Mouse (Mus musculus) hindbrain, embryonic 14.5 days (tissue): ENCODE data around the gene Mtmr14. TPM values are rescaled to one million over a fixed set of nuclear protein-coding genes. Genes with fewer than 3 reads are reported as not detected.

Source experiments
- ATAC-seq: fragments of 200-750 bp; cut with Nextera tagmentation; 2 replicates; pipeline ENCODE4 v1.8.0; 2017; ENCODE audit warnings: moderate number of reproducible peaks, mild to moderate bottlenecking, moderate TSS enrichment, moderate library complexity; ENCODE audit not compliant: low FRiP score
- DNase-seq: peaks from one replicate; pipeline ENCODE4 v3.0.0-alpha.2; 2015; ENCODE audit warnings: low spot score
- H3K27ac ChIP-seq: fragments of 300-500 bp; sonication (generic); 2 replicates; pipeline ENCODE4 v1.5.1; 2014; ENCODE audit warnings: mild to moderate bottlenecking, moderate library complexity
- H3K27me3 ChIP-seq: fragments of 300-500 bp; sonication (generic); 2 replicates; pipeline ENCODE4 v1.6.1; 2014; ENCODE audit warnings: mild to moderate bottlenecking, low read length, mixed read lengths; ENCODE audit not compliant: control insufficient read depth, insufficient read depth
- H3K36me3 ChIP-seq: fragments of 300-500 bp; sonication (generic); replicated peaks from 2 replicates; pipeline ENCODE4 v1.6.1; 2014; ENCODE audit not compliant: control insufficient read depth, insufficient read depth
- H3K4me1 ChIP-seq: fragments of 300-500 bp; sonication (generic); replicated peaks from 2 replicates; pipeline ENCODE4 v1.6.1; 2014; ENCODE audit warnings: antibody characterized with exemption, low read length, mixed read lengths; ENCODE audit not compliant: control insufficient read depth, insufficient read depth
- H3K4me2 ChIP-seq: fragments of 300-500 bp; sonication (generic); replicated peaks from 2 replicates; pipeline ENCODE4 v1.6.1; 2014; ENCODE audit warnings: mild to moderate bottlenecking, moderate library complexity
- H3K4me3 ChIP-seq: fragments of 300-500 bp; sonication (generic); replicated peaks from 2 replicates; pipeline ENCODE4 v1.5.1; 2014; ENCODE audit warnings: mild to moderate bottlenecking, low read length
- H3K9ac ChIP-seq: fragments of 300-500 bp; sonication (generic); 2 replicates; pipeline ENCODE4 v1.6.1; 2014
- H3K9me3 ChIP-seq: fragments of 300-500 bp; sonication (generic); 2 replicates; pipeline ENCODE4 v1.6.1; 2016; ENCODE audit warnings: low read length; ENCODE audit not compliant: control insufficient read depth
- WGBS: fragments of 180-500 bp; shearing (Covaris S2); extraction: QIAGEN DNeasy Blood & Tissue Kit; methylation state at CpG from one replicate; pipeline ENCODE4 v1.1.7; 2014; 5-methylcytosine and 5-hydroxymethylcytosine counted together
- polyA plus RNA-seq: library from polyadenylated mRNA; unstranded; fragments of >200 nt; fragmentation: Nextera tagmentation; extraction: Ambion mirVana; gene quantifications from 2 replicates; pipeline ENCODE4 v1.2.1, GENCODE M21; 2014

The Mtmr14 gene
- polyA plus RNA-seq, 1 experiment from 2014 or later, result 36.7 TPM

DNA sequence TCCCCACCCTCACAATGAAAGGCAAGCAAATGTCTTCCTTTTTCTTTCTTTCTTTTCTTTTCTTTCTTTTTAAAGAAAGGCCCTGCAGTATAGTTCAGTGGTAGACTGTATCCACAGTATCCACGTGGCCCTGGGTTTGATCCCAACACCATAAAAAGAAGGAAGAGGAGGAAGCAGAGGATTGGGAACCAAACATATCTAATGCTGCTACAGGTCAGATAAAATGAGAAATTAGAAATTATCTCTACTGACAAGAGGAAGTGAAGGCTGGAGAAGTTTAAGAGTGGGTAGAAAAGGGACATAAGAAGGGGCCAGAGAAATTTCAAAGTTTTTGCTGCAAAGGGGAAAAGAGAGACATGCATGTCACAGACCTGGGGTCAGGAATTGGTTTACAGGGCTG is 48.7 kb downstream of the Mtmr14 start:
- Histone ChIP-seq H3K27ac (no peak overlapping the region), H3K27me3 (peaks cover 38% of the 10 kb centered on the region), H3K4me3 (no peak overlapping the region), H3K36me3 (no peaks in the 10 kb centered on the region), H3K9ac (no peak overlapping the region), H3K4me1 (peaks cover 15% of the 10 kb centered on the region), H3K4me2 (no peak overlapping the region), H3K9me3 (no peaks in the 10 kb centered on the region)
- DNase-seq (no peak), ATAC-seq (no peak)
- 69% methylated on average over 1 of the region's 1 CpGs for WGBS

DNA sequence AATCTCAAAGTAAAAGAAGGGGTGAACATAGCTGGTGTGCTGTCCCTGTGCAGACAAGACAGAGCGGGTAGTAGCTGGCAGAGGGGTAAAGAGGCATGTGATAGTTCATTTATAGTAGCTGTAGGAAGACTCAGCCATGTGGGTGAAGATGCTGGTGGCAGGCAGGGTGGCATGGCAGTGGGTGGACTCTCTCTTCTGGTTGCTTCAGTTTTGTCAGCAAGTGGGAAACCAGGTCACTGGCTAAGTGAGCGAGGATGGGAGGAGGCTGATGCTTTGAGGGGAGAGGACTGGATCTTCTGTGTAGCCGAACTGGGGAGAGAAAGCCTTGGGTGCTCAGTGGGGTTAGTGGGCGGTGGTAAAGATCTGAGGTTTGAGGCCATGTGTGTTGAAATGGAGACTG is 49.6 kb downstream of the Mtmr14 start:
- no peaks in the 10 kb centered on the region for H3K9me3 ChIP-seq
- WGBS, result 66% methylated on average over 4 of the region's 4 CpGs

DNA sequence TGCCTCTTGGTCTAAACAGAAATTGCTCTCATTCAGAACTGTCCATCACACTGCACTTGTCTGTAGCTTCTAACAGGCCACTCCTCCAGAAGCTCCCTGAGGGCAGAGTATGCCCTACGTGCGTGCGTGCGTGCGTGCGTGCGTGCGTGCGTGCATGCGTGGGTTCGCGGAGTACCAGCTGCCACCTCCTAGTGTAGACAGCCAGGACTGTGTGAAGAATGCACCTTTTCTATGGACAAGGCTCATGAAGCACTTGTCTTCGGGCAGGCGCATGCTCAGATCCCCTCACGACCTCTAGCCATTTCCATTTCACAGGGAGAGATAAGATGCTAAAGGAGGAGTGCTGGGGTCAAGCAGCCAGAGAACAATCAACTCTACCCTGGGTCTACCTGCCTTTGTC is 51.7 kb downstream of the Mtmr14 start:
- 92% methylated on average over 15 of the region's 15 CpGs for WGBS
- no peaks in the 10 kb centered on the region for H3K36me3 ChIP-seq
- H3K4me1 ChIP-seq, result no peaks in the 10 kb centered on the region
- peaks cover 8% of the 10 kb centered on the region for H3K27me3 ChIP-seq
- DNase-seq, result no peak
- H3K27ac ChIP-seq, result no peak overlapping the region
- H3K9me3 ChIP-seq, result no peaks in the 10 kb centered on the region
- H3K9ac ChIP-seq, result no peak overlapping the region
- H3K4me3 ChIP-seq, result no peak overlapping the region
- no peak for ATAC-seq
- no peak overlapping the region for H3K4me2 ChIP-seq

More for the DNA sequence above, 49.6 kb downstream of the Mtmr14 start:
- ATAC-seq (no peak), DNase-seq (no peak)
- Histone ChIP-seq H3K27ac (no peak overlapping the region), H3K9ac (no peak overlapping the region), H3K36me3 (no peaks in the 10 kb centered on the region), H3K27me3 (peaks cover 29% of the 10 kb centered on the region), H3K4me1 (peaks cover 9% of the 10 kb centered on the region), H3K4me2 (no peak overlapping the region), H3K4me3 (no peak overlapping the region)

DNA sequence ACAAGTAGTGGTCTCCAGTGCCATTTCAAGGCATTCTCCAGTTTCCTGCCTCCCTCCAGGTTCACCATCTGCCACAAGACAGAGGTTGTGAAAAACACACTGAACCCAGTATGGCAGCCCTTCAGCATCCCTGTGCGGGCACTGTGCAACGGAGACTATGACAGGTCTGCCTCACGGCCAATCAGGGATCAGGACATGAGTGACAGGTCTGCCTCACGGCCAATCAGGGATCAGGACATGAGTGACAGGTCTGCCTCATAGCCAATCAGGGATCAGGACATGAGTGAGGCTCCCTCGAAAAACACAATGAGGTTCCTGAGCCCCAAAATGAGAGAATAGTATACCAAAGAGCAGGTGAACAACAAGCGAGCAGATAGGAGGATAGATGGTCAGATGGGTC is 52.7 kb downstream of the Mtmr14 start:
- no peaks in the 10 kb centered on the region for H3K36me3 ChIP-seq
- no peak overlapping the region for H3K27ac ChIP-seq

DNA sequence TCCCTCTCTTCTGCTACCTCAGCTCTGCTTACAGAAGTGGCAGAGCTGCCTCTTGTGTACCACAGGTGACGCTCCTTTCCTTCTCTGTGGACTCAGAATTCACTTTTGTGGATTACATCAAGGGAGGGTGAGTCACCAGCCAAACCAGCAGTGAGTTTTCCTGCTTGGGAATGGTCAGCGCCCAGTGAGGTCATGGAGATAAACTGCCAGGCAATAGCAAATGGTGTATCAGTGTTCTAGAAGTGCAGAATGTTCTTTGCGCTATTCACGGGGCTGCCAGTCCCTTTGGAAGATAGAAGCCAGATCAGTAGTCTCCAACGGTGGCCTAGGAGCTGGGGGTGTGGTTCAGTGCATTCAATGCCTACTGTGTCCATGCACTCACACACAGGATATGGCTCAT is 55.3 kb downstream of the Mtmr14 start:
- H3K9me3 ChIP-seq, result no peaks in the 10 kb centered on the region
- ATAC-seq (no peak), DNase-seq (no peak)
- H3K4me2 ChIP-seq, result no peak overlapping the region
- H3K27me3 ChIP-seq, result no peaks in the 10 kb centered on the region
- WGBS, result 79% methylated on average over 5 of the region's 5 CpGs
- H3K27ac ChIP-seq, result no peak overlapping the region
- H3K9ac ChIP-seq, result no peak overlapping the region
- H3K36me3 ChIP-seq, result no peaks in the 10 kb centered on the region
- H3K4me1 ChIP-seq, result no peaks in the 10 kb centered on the region
- H3K4me3 ChIP-seq, result no peak overlapping the region

More for the DNA sequence above, 52.7 kb downstream of the Mtmr14 start:
- no peak overlapping the region for H3K4me3 ChIP-seq
- WGBS, result 73% methylated on average over 6 of the region's 6 CpGs
- no peak overlapping the region for H3K4me2 ChIP-seq
- no peaks in the 10 kb centered on the region for H3K4me1 ChIP-seq
- ATAC-seq (no peak), DNase-seq (no peak)
- H3K9me3 ChIP-seq, result no peaks in the 10 kb centered on the region
- H3K9ac ChIP-seq, result no peak overlapping the region
- H3K27me3 ChIP-seq, result no peaks in the 10 kb centered on the region

DNA sequence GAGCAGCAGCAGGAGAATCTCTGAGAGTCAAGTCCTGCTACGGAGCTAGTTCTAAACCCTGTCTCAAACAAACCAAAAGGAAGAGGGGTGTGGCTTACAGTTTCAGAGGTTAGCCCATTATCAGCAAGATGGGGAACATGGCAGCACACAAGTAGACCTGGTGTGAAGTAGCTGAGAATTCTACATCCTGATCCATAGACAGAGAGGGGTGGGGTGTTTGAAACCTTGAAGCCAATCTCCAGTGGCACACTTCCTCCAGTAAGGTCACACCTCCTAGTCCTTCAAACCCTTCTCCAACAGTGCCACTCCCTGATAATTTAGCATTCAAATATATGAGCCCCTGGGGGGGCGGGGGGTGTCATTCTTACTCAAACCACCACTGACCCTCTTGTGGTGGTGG is 58.4 kb downstream of the Mtmr14 start:
- 87% methylated on average over 2 of the region's 2 CpGs for WGBS
- Histone ChIP-seq H3K4me3 (no peak overlapping the region), H3K27me3 (no peaks in the 10 kb centered on the region), H3K9ac (no peak overlapping the region), H3K4me2 (no peak overlapping the region), H3K9me3 (no peaks in the 10 kb centered on the region), H3K4me1 (no peaks in the 10 kb centered on the region), H3K36me3 (no peaks in the 10 kb centered on the region), H3K27ac (no peak overlapping the region)
- ATAC-seq (no peak), DNase-seq (no peak)

DNA sequence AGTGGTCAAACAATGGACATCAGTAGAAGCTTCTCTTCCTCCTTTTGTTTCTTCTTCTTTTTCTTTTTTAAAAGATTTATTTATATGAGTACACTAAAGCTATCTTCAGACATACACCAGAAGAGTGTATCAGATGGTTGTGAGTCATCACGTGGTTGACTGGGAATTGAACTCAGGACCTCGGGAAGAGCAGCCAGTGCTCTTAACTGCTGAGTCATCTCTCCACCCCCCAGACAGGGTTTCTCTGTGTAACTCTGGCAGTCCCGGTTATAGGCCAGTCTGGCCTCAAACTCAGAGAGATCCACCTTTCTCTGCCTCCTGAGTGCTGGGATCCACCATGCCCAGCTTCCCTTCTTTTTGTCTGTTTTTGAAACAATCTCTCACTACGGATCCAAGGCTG is 59.0 kb downstream of the Mtmr14 start:
- H3K9ac ChIP-seq, result no peak overlapping the region
- H3K4me2 ChIP-seq, result no peak overlapping the region
- H3K9me3 ChIP-seq, result no peaks in the 10 kb centered on the region
- 72% methylated on average over 4 of the region's 4 CpGs for WGBS
- no peaks in the 10 kb centered on the region for H3K36me3 ChIP-seq
- ATAC-seq (no peak), DNase-seq (no peak)
- H3K27ac ChIP-seq, result no peak overlapping the region
- no peaks in the 10 kb centered on the region for H3K27me3 ChIP-seq
- H3K4me1 ChIP-seq, result no peaks in the 10 kb centered on the region
- H3K4me3 ChIP-seq, result no peak overlapping the region

DNA sequence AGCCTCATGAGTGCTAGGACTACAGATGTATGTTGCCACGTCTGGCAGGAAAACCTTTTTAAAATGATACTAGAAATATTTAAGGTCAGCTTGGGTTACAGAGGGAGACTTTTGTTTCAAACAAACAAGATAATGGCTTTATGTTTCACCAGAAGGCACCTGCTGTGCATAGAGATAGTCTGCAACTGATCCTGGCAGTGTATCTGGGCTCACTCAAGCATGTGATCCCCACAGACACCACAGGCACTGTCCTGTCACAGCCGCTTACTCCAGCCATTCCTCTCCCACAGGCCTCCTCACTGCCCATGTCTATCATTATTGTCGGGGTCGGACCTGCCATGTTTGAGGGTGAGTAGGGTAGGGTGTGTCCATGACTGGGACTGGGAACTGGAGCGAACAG is 63.7 kb downstream of the Mtmr14 start:
- no peak for ATAC-seq
- H3K27me3 ChIP-seq, result no peaks in the 10 kb centered on the region
- H3K4me3 ChIP-seq, result no peak overlapping the region
- H3K4me1 ChIP-seq, result peaks cover 8% of the 10 kb centered on the region; the same call in 1 of the 2 replicates
- no peaks in the 10 kb centered on the region for H3K36me3 ChIP-seq
- no peak overlapping the region for H3K9ac ChIP-seq
- 87% methylated on average over 5 of the region's 5 CpGs for WGBS
- DNase-seq, result no peak
- no peak overlapping the region for H3K4me2 ChIP-seq
- no peaks in the 10 kb centered on the region for H3K9me3 ChIP-seq
- no peak overlapping the region for H3K27ac ChIP-seq

DNA sequence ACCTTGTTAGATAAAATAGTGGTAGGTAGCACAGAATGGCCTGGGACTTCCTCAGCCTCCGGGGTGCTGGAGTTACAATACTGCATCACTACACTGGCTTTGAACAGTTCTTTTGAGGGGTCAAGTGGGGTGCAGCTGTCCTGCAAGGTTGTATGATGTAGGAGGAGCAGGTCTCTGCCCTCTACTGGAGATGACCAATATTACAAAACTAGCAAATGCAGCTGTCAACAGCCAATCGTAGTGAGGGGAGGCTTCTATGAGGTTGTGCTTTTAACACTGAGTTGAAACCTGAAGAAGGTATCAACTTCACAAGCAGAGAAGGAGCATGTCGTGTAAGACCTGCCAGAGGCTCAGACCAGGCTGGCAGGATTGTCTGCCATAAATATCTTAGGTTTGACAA is 64.6 kb downstream of the Mtmr14 start:
- no peaks in the 10 kb centered on the region for H3K27me3 ChIP-seq
- ATAC-seq (no peak), DNase-seq (peak; percentile 56)
- no peak overlapping the region for H3K9ac ChIP-seq
- no peak overlapping the region for H3K4me3 ChIP-seq
- no peaks in the 10 kb centered on the region for H3K9me3 ChIP-seq
- WGBS, result 32% methylated on average over 3 of the region's 3 CpGs
- H3K4me1 ChIP-seq, result peaks cover 8% of the 10 kb centered on the region; the same call in 1 of the 2 replicates
- H3K4me2 ChIP-seq, result no peak overlapping the region
- no peaks in the 10 kb centered on the region for H3K36me3 ChIP-seq
- H3K27ac ChIP-seq, result no peak overlapping the region

DNA sequence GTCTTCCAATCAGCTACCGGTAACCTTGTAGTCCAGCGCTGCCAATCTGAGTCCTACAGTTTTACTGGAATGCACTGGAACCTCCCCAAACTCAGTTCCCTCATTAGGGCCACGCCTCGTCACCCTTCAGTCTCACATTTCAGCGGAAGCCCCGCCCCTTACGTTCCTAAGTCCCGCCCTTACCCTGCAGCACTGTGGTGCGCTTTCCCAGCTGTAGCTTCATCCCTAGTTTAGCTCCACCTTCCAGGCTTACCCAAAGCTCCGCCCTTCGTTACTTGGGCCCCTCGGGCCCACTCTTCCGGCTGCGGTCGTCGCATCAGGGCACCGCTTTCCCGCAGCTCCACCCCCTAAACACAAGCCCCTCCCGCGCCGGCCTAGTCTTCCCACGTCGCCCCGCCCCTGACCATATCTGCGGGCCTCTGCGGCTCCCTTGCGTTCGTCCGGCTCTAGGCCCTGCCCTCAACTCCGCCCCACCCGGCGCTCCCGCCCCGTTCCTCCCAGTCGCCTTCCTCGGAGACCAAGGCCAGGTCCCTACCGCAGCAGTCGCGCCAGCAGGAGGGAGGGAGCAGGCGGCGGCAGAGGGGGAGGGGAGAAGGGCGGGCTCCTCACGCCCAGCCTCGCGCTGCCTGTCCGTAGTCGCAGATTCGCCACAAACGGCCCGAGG is 68.8 kb downstream of the Mtmr14 start:
- peaks cover 17% of the 10 kb centered on the region for H3K36me3 ChIP-seq
- peak overlapping the region; percentile 96 for H3K4me3 ChIP-seq
- H3K9ac ChIP-seq, result peak overlapping the region; percentile 95
- peak; percentile 95 for DNase-seq
- peak overlapping the region; percentile 99 for H3K27ac ChIP-seq
- peak; percentile 97 for ATAC-seq
- H3K4me1 ChIP-seq, result peaks cover 21% of the 10 kb centered on the region
- no peaks in the 10 kb centered on the region for H3K9me3 ChIP-seq
- H3K4me2 ChIP-seq, result peak overlapping the region; percentile 92
- WGBS, result under 1% methylated on average over 50 of the region's 50 CpGs
- no peaks in the 10 kb centered on the region for H3K27me3 ChIP-seq
